Mouse (Mus musculus): ENCODE measurements around the gene Prrc2a.

The Prrc2a gene

DNA sequence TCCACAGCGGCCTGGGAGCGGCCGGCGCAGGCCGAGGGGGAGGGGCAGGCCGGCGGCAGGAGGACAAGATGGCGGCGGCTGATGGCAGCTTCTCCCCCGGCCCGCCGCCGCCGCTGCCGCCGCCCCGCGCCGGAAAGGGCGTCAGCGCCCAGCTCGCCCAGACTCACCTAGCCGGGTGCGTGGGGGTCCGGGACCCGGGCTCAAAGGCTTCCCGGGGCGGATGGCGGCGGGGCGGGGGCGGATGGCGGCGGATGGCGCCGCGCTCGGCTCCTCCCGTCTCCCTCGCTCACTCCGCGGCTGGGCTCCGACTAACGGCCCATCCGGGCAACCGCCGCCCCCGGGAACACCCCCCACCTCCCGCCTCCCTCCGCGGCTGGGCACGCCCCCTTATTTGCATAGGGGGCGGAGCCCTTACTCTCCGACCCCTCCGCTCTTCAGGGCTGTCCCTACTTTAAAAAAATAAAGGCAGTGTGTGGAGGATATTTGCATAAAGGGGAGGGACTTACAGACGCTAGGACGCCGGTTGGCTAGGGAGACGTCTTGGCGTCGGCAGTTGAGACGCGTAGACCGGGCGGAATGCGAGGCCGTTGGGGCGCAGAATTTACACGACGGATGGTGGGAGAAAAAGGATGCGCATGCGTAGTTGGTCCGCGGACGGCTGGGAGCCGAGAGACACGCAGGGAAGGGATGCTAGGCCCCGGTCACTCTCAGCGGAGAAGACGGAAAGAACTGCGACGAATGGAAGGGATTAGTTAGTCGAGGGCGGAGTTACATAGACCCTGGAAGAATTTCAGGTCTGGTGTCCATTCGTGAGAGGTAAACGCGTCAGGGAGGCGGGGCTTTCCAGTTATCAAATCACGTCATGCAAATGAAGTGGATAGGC lies at the start of gene Prrc2a:
Gene Prrc2a (minus strand): TSS at position 330 of the 883 bp plus-strand sequence.
- in situ Hi-C loops (cut with MboI): loop anchor here (5.0 kb wide), 1 partner anchor 67 kb away; the partner anchor contains the start of gene Atp6v1g2

DNA sequence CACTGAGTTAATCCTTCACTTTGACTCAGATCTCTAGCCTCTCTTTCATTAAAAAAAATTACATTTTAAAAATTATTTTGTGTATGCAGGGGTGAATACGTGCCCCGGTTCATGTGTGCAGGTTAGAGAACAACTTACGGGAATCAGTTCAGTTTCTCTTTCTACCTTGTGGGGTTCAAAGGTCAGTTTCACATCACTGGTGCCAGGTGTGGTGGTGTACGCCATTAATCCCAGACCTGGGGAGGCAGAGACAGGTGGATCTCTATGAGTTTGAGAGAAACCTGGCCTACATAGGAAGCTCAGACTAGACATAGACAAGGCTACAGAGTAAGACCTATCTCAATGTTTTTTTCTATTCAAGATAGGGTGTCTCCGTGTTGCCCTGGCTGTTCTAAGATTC lies 48.4 kb upstream of the Prrc2a start:
- in situ Hi-C loops (cut with MboI): no loop called here

DNA sequence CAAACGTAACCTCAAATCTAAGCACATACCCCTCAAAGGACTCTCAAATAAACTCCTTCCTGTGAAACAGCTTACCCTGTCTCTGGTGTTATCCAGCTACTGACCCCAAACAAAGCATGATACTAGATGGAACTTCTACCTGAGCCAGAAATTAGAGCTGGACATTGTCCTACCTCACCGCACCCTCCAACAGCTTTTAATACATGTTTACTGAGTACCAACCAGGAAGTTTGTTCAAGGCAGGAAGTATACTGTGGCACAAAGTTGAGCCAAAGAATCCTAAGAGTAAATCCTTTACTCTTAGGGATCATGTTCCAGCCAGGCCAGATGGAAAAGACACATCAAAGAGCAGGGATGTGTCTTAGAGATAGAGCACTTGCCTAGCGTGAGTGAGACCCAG lies 45.9 kb upstream of the Prrc2a start:
- in situ Hi-C loops (cut with MboI): no loop called here

DNA sequence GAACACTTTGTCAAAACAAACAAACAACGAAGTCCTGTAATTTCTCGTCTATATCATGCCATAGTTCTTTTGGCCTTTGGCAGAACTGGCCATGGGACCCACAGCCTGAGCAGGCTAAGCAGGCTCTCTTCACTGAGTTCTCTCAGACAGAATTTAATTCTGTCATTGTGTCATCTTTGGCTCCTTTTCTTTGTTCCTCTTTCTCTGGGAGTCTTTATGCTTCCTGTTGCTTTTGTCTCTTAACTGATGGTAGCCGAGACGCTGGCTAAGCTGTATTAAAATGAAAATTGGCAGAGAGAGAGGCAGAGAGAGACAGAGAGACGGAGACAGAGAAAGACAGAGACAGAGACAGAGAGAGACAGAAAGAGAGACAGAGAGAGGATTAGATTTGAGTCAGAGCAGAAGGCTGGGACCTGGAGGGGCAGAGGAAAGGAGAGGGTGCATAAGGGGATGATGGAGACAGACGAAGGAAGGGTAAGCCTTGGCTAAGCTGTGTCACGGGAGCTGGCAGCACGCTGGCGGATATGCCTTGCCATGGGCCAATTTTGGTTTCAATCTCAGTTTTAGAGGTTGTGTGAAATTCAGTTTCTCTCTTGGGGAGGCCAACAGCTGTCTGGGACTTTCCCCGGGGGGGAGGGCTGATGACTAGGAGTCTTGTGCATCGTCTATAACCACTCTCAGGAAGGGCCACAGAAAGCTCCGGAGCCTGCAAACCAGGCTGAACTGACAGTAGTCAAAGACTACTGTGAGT lies 45.3 kb upstream of the Prrc2a start:
- in situ Hi-C loops (cut with MboI): no loop called here

DNA sequence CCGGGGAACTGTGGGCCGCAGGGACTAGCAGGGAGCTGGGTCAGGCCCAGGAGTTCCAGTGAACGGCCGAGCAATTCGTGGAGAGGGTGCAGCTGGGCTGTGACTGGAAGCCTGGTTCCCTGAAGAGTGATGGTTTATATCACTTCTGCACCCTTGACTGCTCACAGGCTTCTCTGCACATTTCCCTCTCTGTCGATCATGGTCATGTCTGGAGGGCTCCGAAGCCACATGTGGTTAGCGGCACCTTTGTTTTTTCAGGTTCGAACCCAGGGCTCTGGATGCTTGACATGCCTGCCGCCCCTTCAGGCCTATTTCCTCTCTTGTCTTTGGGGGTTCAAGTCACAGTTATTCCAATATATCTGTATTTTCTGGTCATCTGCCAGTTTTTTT lies 40.7 kb upstream of the Prrc2a start:
- in situ Hi-C loops (cut with MboI): no loop called here

GRCm38 (mm10) chr17:35204494-35205379 lies 40.0 kb upstream of the Prrc2a start, which contains the start of gene Lta:
Gene Lta, minus strand, starts transcription at chr17:35205351.
- in situ Hi-C loops (cut with MboI): no loop called here

- in situ Hi-C loops (cut with MboI): no loop called here
These were observed 37.7 kb upstream of the Prrc2a start for GRCm38 (mm10) chr17:35202442-35202841.

DNA sequence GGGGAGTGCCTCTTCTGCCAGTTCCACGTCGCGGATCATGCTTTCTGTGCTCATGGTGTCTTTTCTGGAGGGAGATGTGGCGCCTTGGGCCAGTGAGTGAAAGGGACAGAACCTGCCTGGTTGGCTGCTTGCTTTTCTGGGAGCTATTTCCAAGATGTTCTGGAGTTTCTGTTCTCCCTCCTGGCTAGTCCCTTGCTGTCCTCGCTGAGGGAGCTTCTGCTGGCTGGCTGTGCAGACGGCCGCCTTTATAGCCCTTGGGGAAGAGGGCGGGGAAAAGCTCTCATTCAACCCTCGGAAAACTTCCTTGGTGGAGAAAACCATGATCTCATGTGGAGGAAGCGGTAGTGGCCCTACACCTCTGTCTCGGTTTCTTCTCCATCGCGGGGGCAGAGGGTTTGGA lies 37.1 kb upstream of the Prrc2a start, which contains the start of gene Tnf:
Gene Tnf (minus strand): TSS at position 221 of the 400 bp plus-strand sequence.
- in situ Hi-C loops (cut with MboI): no loop called here

- in situ Hi-C loops (cut with MboI): no loop called here
These were observed 36.4 kb upstream of the Prrc2a start for GRCm38 (mm10) chr17:35201128-35201527.

GRCm38 (mm10) chr17:35200398-35200797 lies 35.7 kb upstream of the Prrc2a start:
- in situ Hi-C loops (cut with MboI): no loop called here

DNA sequence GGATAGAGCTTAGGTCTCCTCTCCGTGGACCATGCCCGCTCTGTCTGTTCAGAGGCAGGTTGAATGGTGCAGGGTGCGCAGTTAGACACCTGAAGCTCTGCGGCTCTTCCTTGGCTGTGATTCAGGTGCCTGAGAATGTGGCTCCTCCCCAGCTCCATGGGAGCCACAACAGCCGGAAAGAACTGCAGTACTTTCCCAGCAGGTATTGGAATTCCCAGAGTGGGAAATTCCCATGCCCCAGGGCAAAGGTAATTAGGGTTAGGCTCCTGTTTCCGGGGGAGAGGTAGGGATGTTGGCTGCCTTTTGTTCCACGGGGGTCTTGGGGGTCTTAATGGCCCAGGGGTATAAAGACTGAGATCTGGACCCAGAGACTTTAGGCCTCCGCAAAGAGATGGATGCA lies 34.2 kb upstream of the Prrc2a start:
- in situ Hi-C loops (cut with MboI): no loop called here

GRCm38 (mm10) chr17:35198029-35198428 lies 33.3 kb upstream of the Prrc2a start:
- in situ Hi-C loops (cut with MboI): no loop called here

GRCm38 (mm10) chr17:35197126-35197525 lies 32.4 kb upstream of the Prrc2a start:
- in situ Hi-C loops (cut with MboI): no loop called here

GRCm38 (mm10) chr17:35196321-35196641 lies 31.6 kb upstream of the Prrc2a start:
- in situ Hi-C loops (cut with MboI): no loop called here

- in situ Hi-C loops (cut with MboI): no loop called here
These were observed 31.1 kb upstream of the Prrc2a start for GRCm38 (mm10) chr17:35195631-35196320.

DNA sequence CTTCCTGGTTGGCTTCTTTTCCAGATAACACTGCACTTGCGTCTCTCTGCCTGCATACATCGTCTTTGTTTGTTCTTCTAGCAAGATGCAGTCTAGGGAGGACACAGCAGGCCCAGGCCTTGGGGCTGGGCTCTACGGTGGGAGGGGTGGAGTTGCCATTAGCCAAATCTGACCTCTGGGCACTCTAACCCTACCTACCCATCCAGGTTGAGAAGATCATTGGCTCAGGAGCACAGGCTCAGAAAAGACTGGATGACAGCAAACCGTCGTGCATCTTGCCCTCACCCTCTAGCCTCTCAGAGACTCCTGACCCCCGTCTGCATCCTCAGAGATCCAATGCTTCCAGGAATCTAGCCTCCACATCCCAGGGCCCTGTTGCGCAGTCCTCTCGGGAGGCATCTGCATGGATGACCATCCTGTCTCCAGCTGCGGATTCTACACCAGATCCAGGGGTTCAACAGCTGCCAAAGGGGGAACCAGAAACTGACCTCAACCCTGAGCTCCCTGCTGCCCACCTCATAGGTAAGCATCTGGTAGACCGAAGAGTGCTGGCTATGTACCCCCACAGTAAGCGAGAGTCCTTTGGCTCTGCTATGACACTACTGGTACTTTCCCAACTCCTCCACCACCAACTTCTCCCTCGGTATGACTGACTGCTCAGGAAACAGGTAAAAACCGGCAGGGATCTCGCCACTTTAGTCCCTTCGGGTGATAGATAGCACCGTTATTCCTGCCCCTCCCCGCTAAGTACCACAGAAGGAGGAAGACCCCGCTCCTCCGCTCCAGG lies 30.3 kb upstream of the Prrc2a start:
- in situ Hi-C loops (cut with MboI): no loop called here

DNA sequence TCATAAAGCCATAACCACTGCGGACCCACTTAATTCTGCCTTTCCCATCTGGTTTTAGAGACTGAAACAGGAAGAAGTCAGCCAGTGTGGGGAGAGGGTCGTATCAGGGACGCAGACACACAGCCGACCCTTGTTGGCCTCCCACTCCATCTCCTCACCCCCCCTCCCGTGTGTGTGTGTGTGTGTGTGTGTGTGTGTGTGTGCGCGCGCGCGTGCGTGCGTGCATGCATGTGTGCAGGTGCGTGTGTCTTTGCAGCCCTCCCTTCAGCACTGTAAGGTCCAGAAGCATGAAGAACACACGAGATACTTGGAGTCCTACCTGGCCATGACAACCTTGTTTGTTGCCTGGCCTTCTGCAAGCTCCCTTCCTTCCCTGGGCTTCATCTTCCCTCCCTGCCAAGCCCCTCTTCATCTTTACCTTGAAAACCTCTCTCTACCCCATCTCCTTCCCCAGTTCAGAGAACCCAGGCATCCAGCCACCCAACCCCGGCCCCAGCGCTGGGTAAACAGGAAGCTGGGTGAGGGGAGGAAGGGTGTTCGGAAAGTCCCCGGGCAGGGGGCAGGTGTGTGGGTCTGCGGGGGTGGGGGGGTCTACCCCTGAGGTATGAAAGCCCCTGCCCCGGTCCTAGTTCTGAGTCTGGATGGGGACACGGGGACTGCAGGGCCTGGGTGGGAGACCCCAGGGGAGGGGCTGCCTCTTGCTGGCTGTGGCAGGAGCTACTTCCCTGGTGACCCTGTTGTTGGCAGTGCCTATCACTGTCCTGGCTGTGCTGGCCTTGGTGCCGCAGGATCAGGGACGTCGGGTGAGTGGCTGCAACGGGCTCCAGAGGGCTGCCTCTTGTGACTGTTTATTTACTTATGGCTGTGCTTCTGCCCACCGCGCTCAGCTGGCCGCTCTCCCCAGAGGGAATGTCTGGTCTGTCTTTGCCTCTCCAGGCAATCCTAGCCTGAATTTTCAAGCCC lies 29.5 kb upstream of the Prrc2a start, which contains the start of gene Ltb:
Gene Ltb (plus strand): TSS at position 559 of the 963 bp plus-strand sequence.
- in situ Hi-C loops (cut with MboI): no loop called here

DNA sequence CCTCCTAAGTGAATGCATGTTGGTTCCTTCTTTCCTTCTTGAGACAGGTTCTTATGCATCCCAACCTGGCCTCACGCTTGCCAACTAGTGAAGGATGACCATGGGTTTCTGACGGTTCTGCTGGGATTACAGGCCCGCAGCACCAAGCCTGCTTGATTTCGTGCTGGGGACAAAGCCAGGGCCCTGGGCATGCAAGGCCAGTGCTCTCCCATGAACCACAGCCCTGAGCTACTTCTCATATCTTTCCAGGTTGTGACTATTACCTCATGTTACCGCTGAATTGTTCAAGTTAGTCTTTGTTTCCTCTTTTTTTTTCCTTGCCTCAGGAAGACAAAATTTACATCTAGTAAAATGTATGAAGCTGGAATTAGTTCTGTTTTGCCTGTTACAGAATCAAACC lies 28.2 kb upstream of the Prrc2a start:
- in situ Hi-C loops (cut with MboI): no loop called here

DNA sequence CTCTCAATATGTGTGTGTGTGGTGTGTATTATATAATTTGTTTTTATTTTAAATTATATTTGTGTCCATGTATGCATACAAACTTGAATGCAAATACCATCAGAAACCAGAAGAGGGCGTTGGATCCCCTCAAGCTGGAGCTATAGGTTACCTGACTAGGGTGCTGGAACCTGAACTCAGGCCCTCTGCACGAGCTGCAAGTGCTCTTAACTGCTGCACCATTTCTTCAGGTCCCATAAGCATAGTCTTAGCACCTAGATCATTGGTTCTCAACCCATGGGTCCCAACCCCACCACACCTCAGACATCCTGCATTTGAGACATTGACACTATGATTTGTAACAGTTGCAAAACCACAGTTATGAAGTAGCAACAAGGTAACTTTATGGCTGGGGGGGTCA lies 27.0 kb upstream of the Prrc2a start:
- in situ Hi-C loops (cut with MboI): no loop called here

Data from mature B cell (primary cell).